Mouse (Mus musculus) adrenal gland, postnatal 10 days (tissue): ENCODE measurements at regions not wholly inside any gene's neighbourhood (a gene's known extent, or its start where the extent isn't known, plus 50 kb on each side); places are given as distances from the start of the nearest gene placed in this dataset.
A peak's percentile ranks its signal among the peaks of the same experiment; 100 is the strongest.

Experiments
- DNase-seq: peaks from one replicate; pipeline ENCODE4 v3.0.0; 2021; ENCODE audit warnings: mixed read lengths

- no peak for DNase-seq
Observed at GRCm38 (mm10) chr14:68973636-68974101, 320.4 kb downstream of the Synb start.

GRCm38 (mm10) chr14:68966758-68967157 is 327.3 kb downstream of the Synb start:
- peak; percentile 76 for DNase-seq

- no peak for DNase-seq
Observed at GRCm38 (mm10) chr14:68954577-68955460, 339.3 kb downstream of the Synb start.

GRCm38 (mm10) chr14:68945906-68946305 is 348.2 kb downstream of the Synb start:
- DNase-seq = no peak

GRCm38 (mm10) chr14:68945434-68945833 is 348.7 kb downstream of the Synb start:
- DNase-seq = no peak

GRCm38 (mm10) chr14:68941759-68942158 is 352.3 kb downstream of the Synb start:
- DNase-seq = no peak

GRCm38 (mm10) chr14:68941132-68941690 is 352.9 kb downstream of the Synb start:
- no peak for DNase-seq

- DNase-seq = no peak
Observed at GRCm38 (mm10) chr14:68935303-68935662, 358.8 kb downstream of the Synb start.

- no peak for DNase-seq
Observed at GRCm38 (mm10) chr14:68934611-68935302, 359.3 kb downstream of the Synb start.

- no peak for DNase-seq
Observed at GRCm38 (mm10) chr14:68927814-68928213, 366.3 kb downstream of the Synb start.

GRCm38 (mm10) chr14:68923054-68923453 is 371.0 kb downstream of the Synb start:
- DNase-seq = no peak

- no peak for DNase-seq
Observed at GRCm38 (mm10) chr14:68922035-68922434, 372.1 kb downstream of the Synb start.

GRCm38 (mm10) chr14:68918526-68919045 is 375.5 kb downstream of the Synb start:
- no peak for DNase-seq

- DNase-seq = no peak
Observed at GRCm38 (mm10) chr14:68899921-68900320, 394.2 kb downstream of the Synb start.

GRCm38 (mm10) chr14:68877171-68877570 is 416.9 kb downstream of the Synb start:
- DNase-seq = no peak

GRCm38 (mm10) chr14:68861071-68861470 is 433.0 kb downstream of the Synb start:
- DNase-seq = no peak

GRCm38 (mm10) chr14:68857948-68858347 is 436.2 kb downstream of the Synb start:
- DNase-seq = no peak

GRCm38 (mm10) chr14:68848506-68848905 is 445.6 kb downstream of the Synb start:
- DNase-seq = no peak

- no peak for DNase-seq
Observed at GRCm38 (mm10) chr14:68847609-68848008, 446.5 kb downstream of the Synb start.

- DNase-seq = no peak
Observed at GRCm38 (mm10) chr14:68820241-68820640, 473.9 kb downstream of the Synb start.

- DNase-seq = no peak
Observed at GRCm38 (mm10) chr14:68808976-68809375, 485.1 kb downstream of the Synb start.

- no peak for DNase-seq
Observed at GRCm38 (mm10) chr14:68807918-68808317, 486.2 kb downstream of the Synb start.

GRCm38 (mm10) chr14:68806646-68807045 is 487.5 kb downstream of the Synb start:
- no peak for DNase-seq
